Mouse (Mus musculus) stomach, embryonic 14.5 days (tissue): Measurements from ENCODE around the gene Clic6. TPM values are rescaled to one million over a fixed set of nuclear protein-coding genes. Genes with fewer than 3 reads are reported as not detected.
A peak's percentile ranks its signal among the peaks of the same experiment; 100 is the strongest.

Experiments used
- ATAC-seq: fragments of 200-750 bp; cut with Nextera tagmentation; 2 replicates; pipeline ENCODE4 v1.8.0; 2017; ENCODE audit warnings: low read depth, moderate TSS enrichment; ENCODE audit not compliant: insufficient number of reproducible peaks, insufficient read depth, low FRiP score
- H3K27ac ChIP-seq: fragments of 300-500 bp; sonication (generic); 2 replicates; pipeline ENCODE4 v1.5.1; 2014; ENCODE audit warnings: mild to moderate bottlenecking, low read length, moderate library complexity, mixed read lengths
- H3K27me3 ChIP-seq: fragments of 300-500 bp; sonication (generic); 2 replicates; pipeline ENCODE4 v1.6.1; 2014; ENCODE audit warnings: low read length, control low read depth, mixed read lengths; ENCODE audit not compliant: control insufficient read depth, insufficient read depth
- H3K36me3 ChIP-seq: fragments of 300-500 bp; sonication (generic); 2 replicates; pipeline ENCODE4 v1.6.1; 2014; ENCODE audit warnings: mild to moderate bottlenecking, control low read depth, low read length, moderate library complexity, mixed read lengths; ENCODE audit not compliant: control insufficient read depth, insufficient read depth
- H3K4me1 ChIP-seq: fragments of 300-500 bp; sonication (generic); 2 replicates; pipeline ENCODE4 v1.6.1; 2014; ENCODE audit warnings: low read length, control low read depth, mixed read lengths; ENCODE audit not compliant: control insufficient read depth, insufficient read depth
- H3K4me2 ChIP-seq: fragments of 300-500 bp; sonication (generic); replicated peaks from 2 replicates; pipeline ENCODE4 v1.6.1; 2014; ENCODE audit warnings: low read depth, low read length, control low read depth
- H3K4me3 ChIP-seq: fragments of 300-500 bp; sonication (generic); 2 replicates; pipeline ENCODE4 v1.5.1; 2014; ENCODE audit warnings: low read depth, low read length, control low read depth
- H3K9ac ChIP-seq: fragments of 300-500 bp; sonication (generic); replicated peaks from 2 replicates; pipeline ENCODE4 v1.6.1; 2014; ENCODE audit warnings: low read depth, mild to moderate bottlenecking, control low read depth, low read length, moderate library complexity, mixed read lengths
- H3K9me3 ChIP-seq: fragments of 300-500 bp; sonication (generic); 2 replicates; pipeline ENCODE4 v1.6.1; 2016; ENCODE audit warnings: low read depth, low read length, control low read depth; ENCODE audit not compliant: control insufficient read depth
- WGBS: fragments of 180-500 bp; shearing (Covaris S2); extraction: QIAGEN DNeasy Blood & Tissue Kit; methylation state at CpG from one replicate; pipeline ENCODE4 v1.1.7; 2014; 5-methylcytosine and 5-hydroxymethylcytosine counted together
- polyA plus RNA-seq: library from polyadenylated mRNA; unstranded; fragments of >200 nt; fragmentation: Nextera tagmentation; extraction: Ambion mirVana; gene quantifications from 2 replicates; pipeline ENCODE4 v1.2.1, GENCODE M21; 2014

The Clic6 gene
- polyA plus RNA-seq, 1 experiment from 2014 or later: 9.2 TPM

GRCm38 (mm10) chr16:92478561-92479150 is 6.9 kb upstream of the Clic6 start:
- Histone ChIP-seq H3K36me3 (no peaks in the 10 kb centered on the region), H3K9me3 (no peaks in the 10 kb centered on the region), H3K9ac (no peak overlapping the region), H3K4me2 (0 out of 2 replicates have a peak overlapping the region, but pooled peaks have one; percentile 21), H3K4me3 (no peak overlapping the region), H3K27ac (no peak overlapping the region), H3K27me3 (peaks cover 3% of the 10 kb centered on the region; the same call in 1 of the 2 replicates), H3K4me1 (no peaks in the 10 kb centered on the region)
- ATAC-seq: no peak; the same call in 1 of the 2 replicates
- 9% methylated on average over 21 of the region's 23 CpGs for WGBS

- no peak for ATAC-seq
- no peak overlapping the region for H3K27ac ChIP-seq
- no peak overlapping the region for H3K4me2 ChIP-seq
- H3K4me3 ChIP-seq: no peak overlapping the region
- H3K36me3 ChIP-seq: no peaks in the 10 kb centered on the region
- 70% methylated on average over 6 of the region's 6 CpGs for WGBS
- H3K9ac ChIP-seq: no peak overlapping the region
- H3K9me3 ChIP-seq: no peaks in the 10 kb centered on the region
- H3K27me3 ChIP-seq: no peaks in the 10 kb centered on the region
- no peaks in the 10 kb centered on the region for H3K4me1 ChIP-seq
Measured at GRCm38 (mm10) chr16:92487086-92487485, 1.6 kb downstream of the Clic6 start.

GRCm38 (mm10) chr16:92487489-92487888 is 2.0 kb downstream of the Clic6 start:
- H3K4me3 ChIP-seq: no peak overlapping the region
- no peak overlapping the region for H3K4me2 ChIP-seq
- ATAC-seq: no peak
- no peak overlapping the region for H3K27ac ChIP-seq
- H3K36me3 ChIP-seq: no peaks in the 10 kb centered on the region
- H3K27me3 ChIP-seq: no peaks in the 10 kb centered on the region
- 54% methylated on average over 4 of the region's 4 CpGs for WGBS
- H3K9ac ChIP-seq: no peak overlapping the region
- H3K4me1 ChIP-seq: no peaks in the 10 kb centered on the region
- H3K9me3 ChIP-seq: no peaks in the 10 kb centered on the region

GRCm38 (mm10) chr16:92488456-92488855 is 2.9 kb downstream of the Clic6 start:
- Histone ChIP-seq H3K4me2 (no peak overlapping the region), H3K9ac (no peak overlapping the region), H3K36me3 (no peaks in the 10 kb centered on the region), H3K27me3 (no peaks in the 10 kb centered on the region), H3K4me3 (no peak overlapping the region), H3K9me3 (no peaks in the 10 kb centered on the region), H3K27ac (no peak overlapping the region), H3K4me1 (no peaks in the 10 kb centered on the region)
- WGBS: 90% methylated on average over 5 of the region's 5 CpGs
- no peak for ATAC-seq

- no peaks in the 10 kb centered on the region for H3K4me1 ChIP-seq
- H3K9ac ChIP-seq: no peak overlapping the region
- H3K36me3 ChIP-seq: no peaks in the 10 kb centered on the region
- peak; percentile 64; the same call in 1 of the 2 replicates for ATAC-seq
- H3K27me3 ChIP-seq: no peaks in the 10 kb centered on the region
- H3K9me3 ChIP-seq: no peaks in the 10 kb centered on the region
- no peak overlapping the region for H3K4me3 ChIP-seq
- H3K27ac ChIP-seq: peak overlapping the region; percentile 48; the same call in 1 of the 2 replicates
- H3K4me2 ChIP-seq: no peak overlapping the region
- 60% methylated on average over 9 of the region's 9 CpGs for WGBS
Measured at GRCm38 (mm10) chr16:92489356-92489755, 3.8 kb downstream of the Clic6 start.

- Histone ChIP-seq H3K4me2 (peak overlapping the region; percentile 81), H3K9me3 (no peaks in the 10 kb centered on the region), H3K9ac (peak overlapping the region; percentile 53; the same call in 1 of the 2 replicates), H3K27me3 (peaks cover 15% of the 10 kb centered on the region), H3K27ac (no peak overlapping the region; the same call in 1 of the 2 replicates), H3K4me1 (0 out of 2 replicates have a peak, but pooled peaks cover 7% of the 10 kb centered on the region), H3K4me3 (peak overlapping the region; percentile 51), H3K36me3 (no peaks in the 10 kb centered on the region)
- 11% methylated on average over 26 of the region's 26 CpGs for WGBS
- no peak for ATAC-seq
Measured at GRCm38 (mm10) chr16:92497851-92498588, 12.5 kb downstream of the Clic6 start.

- peak overlapping the region; percentile 53 for H3K9ac ChIP-seq
- peaks cover 15% of the 10 kb centered on the region for H3K27me3 ChIP-seq
- no peaks in the 10 kb centered on the region for H3K36me3 ChIP-seq
- H3K9me3 ChIP-seq: no peaks in the 10 kb centered on the region
- 0 out of 2 replicates have a peak, but pooled peaks cover 7% of the 10 kb centered on the region for H3K4me1 ChIP-seq
- H3K4me2 ChIP-seq: peak overlapping the region; percentile 81
- H3K4me3 ChIP-seq: peak overlapping the region; percentile 51
- WGBS: under 1% methylated on average over 34 of the region's 34 CpGs
- ATAC-seq: peak; percentile 43
- H3K27ac ChIP-seq: peak overlapping the region; percentile 33; the same call in 1 of the 2 replicates
Measured at GRCm38 (mm10) chr16:92498589-92498981, 13.0 kb downstream of the Clic6 start.

GRCm38 (mm10) chr16:92499324-92499723 is 13.8 kb downstream of the Clic6 start:
- H3K4me1 ChIP-seq: 0 out of 2 replicates have a peak, but pooled peaks cover 7% of the 10 kb centered on the region
- no peak overlapping the region for H3K27ac ChIP-seq
- H3K36me3 ChIP-seq: no peaks in the 10 kb centered on the region
- no peaks in the 10 kb centered on the region for H3K9me3 ChIP-seq
- H3K4me3 ChIP-seq: peak overlapping the region; percentile 51
- 27% methylated on average over 15 of the region's 15 CpGs for WGBS
- peak overlapping the region; percentile 81 for H3K4me2 ChIP-seq
- peaks cover 15% of the 10 kb centered on the region for H3K27me3 ChIP-seq
- no peak overlapping the region for H3K9ac ChIP-seq
- ATAC-seq: no peak
